Mouse (Mus musculus): ENCODE measurements around the gene Nup188. TPM values are rescaled to one million over a fixed set of nuclear protein-coding genes. Genes with fewer than 3 reads are reported as not detected.
A peak's percentile ranks its signal among the peaks of the same experiment; 100 is the strongest.

Nup188 gene
- 10 to 100 TPM; 19.0 to 25.9 TPM for total RNA-seq (2021)
- long read RNA-seq, experiment 1, full-length matches to known transcripts, result 4 of 11 reads
- long read RNA-seq, experiment 1, partial matches to known transcripts, result 2 of 11 reads
- long read RNA-seq, experiment 1, other reads (novel, unspliced or antisense), result 5 of 11 reads
- long read RNA-seq, experiment 2, full-length matches to known transcripts, result 7 of 14 reads
- long read RNA-seq, experiment 2, partial matches to known transcripts, result 3 of 14 reads
- long read RNA-seq, experiment 2, other reads (novel, unspliced or antisense), result 4 of 14 reads

DNA sequence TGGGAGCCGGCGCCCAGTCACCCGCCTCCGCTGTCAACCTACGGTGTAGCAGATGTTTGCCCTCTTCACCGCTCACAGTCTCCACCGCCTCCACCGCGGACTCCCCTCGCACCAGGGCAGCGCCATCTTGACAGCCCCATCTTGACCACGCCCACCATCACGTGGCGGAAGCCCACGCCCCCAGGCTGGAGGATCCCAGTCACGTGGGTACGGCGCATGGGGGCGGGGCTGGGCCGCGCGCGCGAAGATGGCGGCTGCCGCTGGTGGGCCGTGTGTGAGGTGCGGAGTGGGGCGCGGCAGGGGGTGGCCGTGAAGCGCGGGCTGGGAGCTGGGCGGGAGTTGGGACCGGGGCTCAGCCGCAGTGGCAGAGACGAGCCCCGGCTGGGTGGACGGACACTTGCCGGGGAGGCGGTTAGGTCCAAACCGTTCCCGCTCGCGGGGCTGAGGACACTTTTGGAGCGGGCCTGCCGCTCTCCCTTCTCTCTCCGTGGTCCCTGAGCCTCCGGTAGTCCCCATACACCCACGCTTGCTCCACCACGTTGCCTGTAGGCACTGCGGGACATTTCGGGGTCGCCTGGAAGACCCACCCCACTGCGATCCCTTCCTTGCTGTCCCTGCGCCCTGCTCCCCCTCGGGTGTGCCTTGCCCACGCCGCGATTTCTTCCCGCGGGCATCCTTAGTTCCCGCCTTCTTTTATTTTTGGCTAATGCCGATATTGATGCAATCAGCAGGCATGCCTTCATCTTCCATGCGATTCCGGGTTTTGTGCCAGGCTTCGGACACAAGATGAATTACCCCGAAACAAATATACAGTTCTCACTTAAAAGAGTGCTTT is at the start of gene Nup188, which contains the start of gene Dolk:
TSS of gene Nup188 (plus strand) at position 206 of the 835 bp plus-strand sequence.
TSS of gene Dolk (minus strand) at position 143 of the 835 bp plus-strand sequence.
- DNase-seq (ENCODE audit: low spot score in 2 of 2), result peak; percentile 94 to 98

DNA sequence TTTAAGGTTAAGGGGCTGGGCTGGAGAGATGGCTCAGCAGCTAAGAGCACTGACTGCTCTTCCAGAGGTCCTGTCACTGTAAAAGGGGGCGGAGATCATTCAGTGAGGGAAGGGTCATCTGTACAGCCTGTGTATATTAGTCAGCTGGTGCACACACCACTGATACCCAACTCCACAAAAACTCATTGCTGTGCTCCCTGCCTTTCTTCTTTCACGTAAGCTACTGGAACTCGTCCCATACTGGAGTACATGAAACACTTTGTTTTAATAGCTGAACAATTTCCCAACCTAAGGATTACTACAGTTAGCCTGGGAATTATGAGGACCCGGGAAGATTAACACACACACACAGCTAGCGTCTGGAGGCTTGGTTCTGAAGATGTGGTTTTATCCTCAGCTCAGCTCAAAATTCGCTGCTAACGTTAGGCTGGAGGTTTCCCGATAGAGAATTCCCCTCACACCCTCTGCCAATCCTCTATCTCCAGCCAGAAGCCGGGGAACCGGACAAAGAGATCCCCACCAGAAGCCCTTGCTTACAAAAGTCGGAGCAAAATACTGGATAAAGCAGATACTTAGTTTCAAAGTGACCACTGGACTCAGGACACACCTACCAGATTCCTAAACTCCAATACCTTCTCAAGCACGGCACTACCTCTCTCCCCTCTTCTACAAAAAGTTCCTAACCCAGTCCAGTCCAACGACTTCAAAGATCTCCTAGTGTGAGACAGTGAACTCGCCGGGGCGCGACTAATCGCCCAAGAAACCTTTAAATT is 49.6 kb upstream of the Nup188 start:
- no peak for TF ChIP-seq CTCF (conservative IDR thresholded peaks at IDR 0.05)
- DNase-seq (ENCODE audit: low spot score in 2 of 2), result no peak
- peak overlapping the region; percentile 96 for H3K27ac ChIP-seq
- H3K4me3 ChIP-seq, result peak overlapping the region; percentile 94

More for the DNA sequence above, at the start of gene Nup188, which contains the start of gene Dolk:
- TF ChIP-seq CTCF (conservative IDR thresholded peaks at IDR 0.05), result no peak
- peak within 1 kb of the TSS; percentile 87 for H3K27ac ChIP-seq
- peak within 1 kb of the TSS; percentile 91 for H3K4me3 ChIP-seq

DNA sequence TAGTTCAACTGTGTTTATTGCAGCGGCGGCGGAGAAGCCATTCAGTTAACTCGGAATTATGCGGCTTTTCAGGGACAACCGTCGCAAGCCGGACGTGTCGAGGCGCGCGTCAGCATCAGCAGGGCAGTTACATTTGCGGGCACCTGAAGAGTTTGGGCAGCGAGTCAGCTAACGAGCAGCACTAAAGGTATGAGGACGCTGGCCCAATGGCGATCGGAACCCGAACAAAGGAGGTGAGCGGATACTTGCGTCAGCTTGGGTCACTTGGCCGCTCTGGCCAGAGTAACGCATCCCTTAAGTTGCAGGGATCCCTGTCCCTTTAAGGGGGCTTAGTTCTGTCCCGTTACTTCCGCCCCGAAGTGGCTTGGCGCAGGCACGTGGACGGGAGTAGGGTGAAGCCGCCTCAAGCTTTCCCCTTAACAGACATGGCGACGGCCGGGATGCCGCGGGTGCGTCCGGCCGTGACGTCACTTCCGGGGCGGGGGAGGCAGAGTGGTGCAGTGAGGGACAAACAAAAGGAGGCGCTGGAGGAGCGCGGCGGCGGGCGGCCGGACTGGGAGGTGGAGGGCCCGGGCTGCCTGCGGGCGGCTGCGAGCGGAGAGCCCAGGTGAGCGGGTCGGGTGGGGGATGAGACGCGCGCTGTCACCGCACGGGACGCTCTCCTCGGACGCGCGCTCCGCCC is 48.9 kb upstream of the Nup188 start, which contains the start of gene Lrrc8a:
TSS of gene Lrrc8a (plus strand) at position 517 of the 682 bp plus-strand sequence.
- H3K27ac ChIP-seq, result peak within 1 kb of the TSS; percentile 96
- TF ChIP-seq CTCF (conservative IDR thresholded peaks at IDR 0.05), result peak; percentile 60
- H3K4me3 ChIP-seq, result peak within 1 kb of the TSS; percentile 94
- DNase-seq (ENCODE audit: low spot score in 2 of 2), result peak; percentile 100

DNA sequence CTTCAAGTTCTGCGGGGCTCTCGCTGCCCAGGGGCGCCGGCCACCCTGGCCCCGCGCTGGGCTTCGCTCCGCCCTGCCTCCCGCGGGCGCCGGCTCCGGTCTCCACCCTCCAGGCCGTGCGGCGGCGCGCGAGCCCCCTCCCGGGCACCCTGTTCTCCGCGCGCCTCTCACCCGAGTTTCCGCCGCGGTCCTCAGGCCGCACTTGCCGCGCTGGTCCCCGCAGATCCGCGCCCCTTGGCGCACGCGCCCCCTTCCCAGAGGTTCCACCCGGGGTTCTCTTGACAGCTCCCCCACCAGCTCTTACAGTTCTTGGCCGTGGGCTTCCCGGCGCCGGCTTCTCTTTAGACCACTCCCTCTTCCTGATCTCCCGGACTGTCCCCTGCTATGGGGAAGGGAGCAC is 48.3 kb upstream of the Nup188 start:
- peak overlapping the region; percentile 96 for H3K27ac ChIP-seq
- TF ChIP-seq CTCF (conservative IDR thresholded peaks at IDR 0.05), result peak; percentile 31; the same call in 1 of the 2 replicates
- peak overlapping the region; percentile 94 for H3K4me3 ChIP-seq
- DNase-seq (ENCODE audit: low spot score in 2 of 2), result peak; percentile 48 to 67

DNA sequence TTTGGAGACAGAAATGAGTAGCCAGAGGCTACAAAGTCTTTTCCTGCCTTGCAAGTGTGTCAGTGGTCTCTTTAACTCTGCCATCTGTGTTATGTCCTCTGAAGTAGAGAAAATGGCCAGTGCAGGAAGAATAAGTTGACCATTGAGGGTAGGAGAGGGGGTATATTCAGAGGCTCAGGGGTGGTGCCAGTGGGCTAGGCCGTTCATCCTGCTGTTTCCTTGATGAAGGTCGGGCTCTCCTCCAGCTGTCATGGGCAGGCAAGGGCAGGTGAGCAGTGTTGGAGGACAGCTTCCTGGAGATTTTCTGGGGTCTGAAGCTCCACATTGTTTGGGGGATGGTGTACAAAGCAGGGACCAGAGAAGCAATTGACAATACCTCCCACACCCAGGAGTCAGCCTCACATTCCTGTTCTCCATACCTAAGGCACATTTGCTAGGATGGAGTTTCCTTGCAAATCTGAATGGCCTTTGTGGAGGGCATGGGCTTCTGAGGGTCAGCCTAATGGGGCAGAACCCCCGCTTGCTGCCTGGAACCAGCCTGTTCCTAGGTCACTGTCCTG is 47.2 kb upstream of the Nup188 start:
- Histone ChIP-seq H3K27ac (peak overlapping the region; percentile 96), H3K4me3 (peak overlapping the region; percentile 94)
- no peak for DNase-seq (ENCODE audit: low spot score in 2 of 2)
- TF ChIP-seq CTCF (conservative IDR thresholded peaks at IDR 0.05), result no peak

DNA sequence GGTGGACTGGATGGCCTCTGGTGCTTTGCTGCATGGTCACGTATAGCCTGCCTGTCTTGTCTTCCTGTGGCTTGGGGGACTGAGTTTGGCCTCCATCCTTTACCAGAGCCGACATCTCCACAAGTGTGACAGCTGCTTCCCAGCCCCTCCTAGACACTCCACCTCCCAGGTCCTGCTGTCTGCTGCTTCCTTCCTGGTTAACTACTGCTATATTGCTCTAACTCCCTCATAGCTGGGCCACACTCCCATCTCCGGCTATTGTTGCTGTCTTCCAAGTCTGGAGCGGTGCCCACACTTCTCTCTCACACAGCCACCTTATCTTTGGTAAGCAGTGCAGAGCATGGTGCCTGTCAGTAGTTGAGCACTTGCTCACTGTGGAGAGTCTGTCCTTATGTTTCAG is 46.4 kb upstream of the Nup188 start:
- TF ChIP-seq CTCF (conservative IDR thresholded peaks at IDR 0.05), result no peak
- no peak overlapping the region; the same call in 1 of the 2 replicates for H3K4me3 ChIP-seq
- H3K27ac ChIP-seq, result peak overlapping the region; percentile 96
- DNase-seq (ENCODE audit: low spot score in 2 of 2), result no peak

DNA sequence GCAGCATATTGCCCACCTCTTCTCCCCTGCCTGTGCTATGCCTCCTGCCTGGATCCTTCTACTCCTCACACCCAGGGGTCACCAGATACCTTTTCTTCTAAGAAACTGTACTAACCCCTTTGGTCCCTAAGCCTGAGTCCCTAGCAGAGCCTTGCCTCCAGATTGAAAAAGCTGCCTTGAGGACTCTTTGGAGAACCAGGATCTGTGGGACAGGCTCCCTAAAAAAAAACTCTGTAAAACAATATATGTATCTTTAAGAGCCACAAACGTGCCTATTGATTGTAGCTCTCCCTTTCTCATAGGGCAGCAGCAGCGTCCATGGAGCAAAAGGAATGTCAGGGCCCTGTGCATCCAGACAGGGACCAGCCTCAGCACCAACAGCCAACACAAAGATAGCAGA is 45.9 kb upstream of the Nup188 start, which contains the start of gene Gm28035:
TSS of gene Gm28035 (plus strand) at position 301 of the 400 bp plus-strand sequence.
- no peak for TF ChIP-seq CTCF (conservative IDR thresholded peaks at IDR 0.05)
- peak within 1 kb of the TSS; percentile 94; the same call in 1 of the 2 replicates for H3K4me3 ChIP-seq
- peak within 1 kb of the TSS; percentile 96 for H3K27ac ChIP-seq
- DNase-seq (ENCODE audit: low spot score in 2 of 2), result no peak

DNA sequence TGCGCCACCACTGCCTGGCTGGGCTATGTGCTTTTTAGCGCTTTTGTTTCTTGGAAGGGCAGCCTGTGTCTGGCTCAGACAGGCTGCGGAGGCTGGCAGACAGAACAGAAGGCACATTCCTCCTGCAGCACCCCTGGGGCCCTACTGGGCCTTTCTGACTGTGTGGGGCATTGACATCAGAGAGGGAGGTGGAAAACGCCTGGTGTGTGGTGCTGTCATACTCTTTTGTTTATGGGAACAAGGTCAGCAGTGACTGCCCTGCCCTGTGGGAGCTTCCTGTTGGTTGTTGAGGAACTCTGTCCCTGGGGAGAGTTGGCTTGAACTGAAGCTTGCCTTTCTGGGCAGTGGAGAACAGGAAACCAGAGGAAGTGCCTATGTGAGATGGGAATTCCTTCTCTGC is 43.7 kb upstream of the Nup188 start:
- no peak for DNase-seq (ENCODE audit: low spot score in 2 of 2)
- H3K27ac ChIP-seq, result peak overlapping the region; percentile 64
- H3K4me3 ChIP-seq, result no peak overlapping the region
- no peak for TF ChIP-seq CTCF (conservative IDR thresholded peaks at IDR 0.05)

DNA sequence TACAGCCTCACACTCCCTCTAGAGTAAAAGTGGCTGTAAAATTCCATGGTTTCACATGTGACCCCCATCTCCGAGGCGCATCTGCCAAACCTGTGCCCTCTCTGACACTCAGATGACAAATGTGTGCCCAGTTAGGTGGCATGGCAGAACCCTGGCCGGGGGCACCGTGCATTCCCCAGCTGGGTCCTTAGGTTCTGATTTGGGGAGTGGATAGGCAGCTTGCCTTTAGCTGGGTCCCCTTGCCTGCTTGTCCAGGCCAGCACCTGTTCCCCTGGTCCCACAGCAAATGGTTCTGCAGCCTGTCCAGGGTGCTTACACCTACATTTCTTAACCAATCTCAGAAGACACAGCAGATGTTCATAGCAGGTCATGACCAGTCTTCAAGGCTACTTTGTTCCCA is 42.8 kb upstream of the Nup188 start:
- no peak for DNase-seq (ENCODE audit: low spot score in 2 of 2)
- Histone ChIP-seq H3K4me3 (no peak overlapping the region), H3K27ac (0 out of 2 replicates have a peak overlapping the region, but pooled peaks have one; percentile 64)
- TF ChIP-seq CTCF (conservative IDR thresholded peaks at IDR 0.05), result no peak

DNA sequence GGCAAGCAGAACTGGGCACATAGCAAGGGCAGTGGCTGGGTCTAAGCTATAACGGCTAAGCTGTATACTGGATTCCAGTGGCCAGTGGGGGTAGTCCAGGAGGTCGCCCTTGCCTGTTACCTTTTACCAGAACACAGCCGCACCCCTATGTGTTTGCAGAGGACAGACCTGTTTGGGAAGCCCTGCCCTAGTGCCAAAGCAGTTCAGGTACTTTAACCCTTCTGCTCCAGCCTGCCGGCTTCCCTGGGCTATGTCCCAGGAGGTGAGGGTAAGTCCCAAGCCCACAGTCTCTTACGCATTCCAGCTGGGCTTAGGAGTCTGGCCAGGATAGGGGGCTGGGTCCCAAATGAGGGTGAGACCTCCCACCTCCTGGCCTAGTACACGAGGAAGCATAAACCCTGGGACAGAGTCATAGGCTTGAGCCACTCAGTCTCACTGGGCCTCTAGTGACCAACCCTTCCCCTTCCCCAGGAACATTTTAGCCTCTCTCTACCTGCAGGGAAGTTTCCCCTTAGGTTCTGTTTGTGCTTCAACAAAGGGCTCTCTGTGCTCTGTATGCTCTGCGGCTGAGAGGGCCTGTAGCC is 41.5 kb upstream of the Nup188 start:
- Histone ChIP-seq H3K27ac (no peak overlapping the region), H3K4me3 (no peak overlapping the region)
- no peak for TF ChIP-seq CTCF (conservative IDR thresholded peaks at IDR 0.05)
- no peak for DNase-seq (ENCODE audit: low spot score in 2 of 2)

DNA sequence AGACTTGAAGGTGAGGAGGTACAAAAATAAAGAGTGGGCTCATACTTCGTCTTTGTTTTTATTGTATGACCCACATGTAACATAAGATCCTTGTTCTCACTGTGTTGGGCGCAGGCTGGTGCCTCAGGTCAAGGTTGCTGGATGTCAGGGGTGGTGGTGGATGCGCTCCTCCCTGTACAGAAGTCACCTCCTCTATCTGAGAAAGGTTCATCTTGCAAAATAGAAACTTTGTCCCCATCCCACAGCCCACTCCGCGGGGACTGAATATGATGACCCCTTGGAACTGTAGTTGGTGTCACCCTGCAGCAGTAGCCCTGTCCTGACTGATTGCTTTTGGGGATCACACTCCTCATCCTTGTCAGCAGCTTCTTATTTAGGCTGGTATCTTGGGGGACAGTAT is 39.2 kb upstream of the Nup188 start:
- TF ChIP-seq CTCF (conservative IDR thresholded peaks at IDR 0.05), result no peak
- no peak for DNase-seq (ENCODE audit: low spot score in 2 of 2)
- Histone ChIP-seq H3K4me3 (no peak overlapping the region), H3K27ac (peak overlapping the region; percentile 48; the same call in 1 of the 2 replicates)
